Mouse (Mus musculus) gastrocnemius, postnatal 36 days (tissue): ENCODE results near the gene Cox4i2. TPM values are rescaled to one million over a fixed set of nuclear protein-coding genes. Genes with fewer than 3 reads are reported as not detected.

ENCODE experiments used
- DNase-seq, 2 experiments: peaks; one replicate each; pipeline ENCODE4 v3.0.0; 2022
- intact Hi-C: fragments of 180-260 bp; cut with DNase I; formaldehyde crosslinking; loops from one replicate; pipeline ENCODE4 v1.15.1; 2025
- total RNA-seq, 2 experiments: library from RNA; stranded (reverse); gene quantifications; 2 replicates each; pipeline ENCODE4 v1.2.3; 2021

The Cox4i2 gene
- total RNA-seq, 2 experiments from 2014 or later, result 2.9 TPM

- intact Hi-C loops, result loop anchor here (5.0 kb wide), 1 partner anchor 33 kb away; no protein-coding TSS in a partner anchor
- no peak for DNase-seq
Observed at GRCm38 (mm10) chr2:152789591-152789999, 35.6 kb downstream of the Cox4i2 start.

- no peak for DNase-seq
- intact Hi-C loops, result no loop called here
Observed at GRCm38 (mm10) chr2:152792461-152792860, 38.5 kb downstream of the Cox4i2 start.

DNA sequence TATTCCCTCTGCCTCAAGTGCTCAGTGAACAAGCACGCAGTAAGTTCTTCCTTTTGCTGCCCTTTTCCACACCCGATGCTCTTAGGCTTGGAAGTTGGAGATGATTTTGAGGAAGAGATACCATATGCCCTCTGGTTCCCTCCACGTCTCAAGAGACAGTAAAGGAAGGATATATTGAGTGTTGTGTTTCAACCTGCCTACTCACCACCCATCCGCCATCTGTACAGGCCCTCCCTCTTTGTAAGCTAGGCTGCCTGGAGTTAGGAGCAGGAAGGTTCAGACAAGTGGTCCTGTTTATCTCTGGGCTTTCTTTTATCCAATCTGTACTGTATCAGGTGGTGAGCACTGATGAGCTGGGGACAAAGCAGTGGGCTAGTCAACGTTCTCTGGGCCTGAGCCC, 39.4 kb downstream of the Cox4i2 start:
- intact Hi-C loops, result no loop called here
- DNase-seq, result no peak

DNA sequence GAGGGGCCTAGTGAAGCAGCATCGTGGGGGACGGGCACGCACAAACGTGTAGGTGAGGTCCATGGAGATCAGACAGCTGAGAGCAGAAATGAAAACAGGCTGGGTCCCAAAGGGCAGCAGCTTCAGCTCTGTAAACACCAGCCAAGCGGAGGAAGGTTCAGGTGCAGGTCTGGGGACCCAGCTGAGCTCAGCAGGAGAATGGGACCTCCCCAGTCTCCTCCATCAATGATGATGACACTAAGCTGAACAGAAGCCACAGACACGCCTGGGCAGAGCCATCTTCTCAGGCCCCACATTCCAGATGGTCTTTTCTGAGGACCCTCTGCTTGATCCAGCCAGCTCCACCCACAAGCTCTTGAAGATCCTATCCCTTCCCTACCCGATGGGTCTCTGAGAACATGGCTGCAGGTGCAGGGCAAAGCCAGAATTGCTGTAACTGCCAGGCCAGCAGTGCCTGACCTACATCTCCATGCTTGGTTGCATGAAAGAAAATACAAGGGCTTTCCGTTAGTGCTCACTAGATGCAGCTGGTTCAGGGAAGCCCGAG, 40.4 kb downstream of the Cox4i2 start:
- intact Hi-C loops, result no loop called here
- DNase-seq, result no peak

DNA sequence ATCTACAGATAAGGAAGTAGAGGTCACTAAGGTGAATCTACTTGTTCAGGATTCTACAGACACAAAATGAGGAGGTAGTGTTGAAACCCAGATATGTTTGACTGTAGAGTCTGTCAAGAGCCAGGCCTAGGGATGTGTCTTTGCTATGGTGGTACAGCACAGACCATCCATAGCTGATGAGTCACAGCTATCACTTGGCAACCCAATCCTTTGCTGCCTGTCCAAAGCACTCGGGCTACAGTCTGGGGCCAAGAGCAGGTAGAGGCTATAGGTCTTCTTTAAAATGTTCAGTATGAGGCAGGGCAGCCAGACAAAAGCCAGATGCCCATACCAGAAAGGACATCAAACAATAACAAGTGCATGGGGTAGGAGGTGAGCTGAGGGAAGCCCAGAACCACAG, 43.6 kb downstream of the Cox4i2 start:
- intact Hi-C loops, result no loop called here
- DNase-seq, result no peak

DNA sequence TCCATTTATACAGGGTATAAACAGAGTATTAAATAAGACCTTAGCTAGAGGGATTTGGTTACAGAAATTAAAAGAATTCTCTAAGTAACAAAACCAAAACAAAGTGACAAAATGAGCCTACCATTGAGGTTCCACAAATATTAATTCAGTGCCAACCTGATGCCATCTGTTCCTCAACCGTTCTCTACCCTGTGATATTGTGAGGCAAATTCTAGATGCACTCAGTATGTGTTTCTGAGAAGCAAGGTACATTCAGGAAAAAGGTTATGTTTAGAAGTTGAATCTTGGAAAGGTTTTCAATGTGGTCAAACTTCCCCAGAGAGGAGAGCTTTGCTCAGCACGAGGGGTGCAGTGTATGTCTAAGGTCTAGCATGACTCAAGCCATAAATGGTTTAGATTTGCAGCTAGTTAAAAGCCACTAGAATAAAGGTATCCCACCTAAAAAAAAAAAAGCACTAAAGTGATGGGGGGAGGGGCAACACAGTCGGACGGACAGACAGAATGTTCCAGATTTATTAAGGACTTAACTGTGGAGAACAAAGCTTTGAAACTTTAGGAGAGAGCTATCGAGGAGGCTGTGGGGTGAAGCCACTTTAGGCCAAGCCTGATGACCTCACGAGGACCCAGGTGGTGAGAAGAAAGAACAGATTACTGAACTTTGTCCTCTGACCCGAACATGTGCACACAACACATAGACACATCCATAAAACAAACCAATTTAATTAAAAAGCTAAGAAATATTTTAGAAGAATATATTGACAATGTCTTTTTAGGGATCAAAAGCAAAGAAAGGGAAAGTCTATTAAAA, 46.2 kb downstream of the Cox4i2 start:
- no peak for DNase-seq
- intact Hi-C loops, result no loop called here

- no peak for DNase-seq
- intact Hi-C loops, result no loop called here
Observed at GRCm38 (mm10) chr2:152800762-152801113, 46.8 kb downstream of the Cox4i2 start.

GRCm38 (mm10) chr2:152802303-152802702, 48.3 kb downstream of the Cox4i2 start:
- intact Hi-C loops, result no loop called here
- no peak for DNase-seq

GRCm38 (mm10) chr2:152803081-152803480, 49.1 kb downstream of the Cox4i2 start:
- no peak for DNase-seq
- intact Hi-C loops, result no loop called here

DNA sequence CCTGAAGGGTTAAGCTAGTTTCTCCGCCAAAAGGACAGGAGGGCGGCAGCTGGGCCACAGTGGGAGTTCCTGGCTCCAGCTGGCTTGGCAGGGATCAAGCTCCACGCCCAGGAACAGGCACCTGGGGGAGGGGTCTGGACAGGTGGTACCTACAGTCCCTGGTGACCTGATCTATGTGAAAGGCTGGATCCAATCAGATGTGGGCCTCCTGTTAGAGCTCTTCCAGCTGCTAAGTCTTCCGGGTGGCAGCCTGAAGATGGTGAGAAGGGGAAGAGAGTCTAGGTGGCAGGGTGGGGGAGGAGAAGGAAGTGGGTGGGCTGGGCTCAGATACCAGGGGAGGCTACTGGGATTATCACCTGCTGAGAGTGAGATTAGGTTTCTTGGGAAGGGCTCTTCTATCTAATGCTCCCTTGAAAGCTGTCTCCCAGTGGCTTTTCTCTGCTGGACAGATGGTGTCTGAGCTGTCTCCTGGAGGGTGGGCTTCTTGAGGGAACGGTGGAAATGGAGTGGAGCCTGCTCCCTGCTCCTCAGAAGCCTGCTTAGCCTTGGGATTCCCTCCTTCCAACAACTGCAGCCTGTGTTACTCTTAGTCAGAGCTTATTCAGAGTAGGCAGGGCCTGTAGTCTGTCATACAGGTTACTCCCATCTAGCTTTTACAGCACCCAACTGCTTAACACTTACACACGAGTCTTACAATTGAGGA, 50.6 kb downstream of the Cox4i2 start:
- DNase-seq, result no peak
- intact Hi-C loops, result no loop called here

DNA sequence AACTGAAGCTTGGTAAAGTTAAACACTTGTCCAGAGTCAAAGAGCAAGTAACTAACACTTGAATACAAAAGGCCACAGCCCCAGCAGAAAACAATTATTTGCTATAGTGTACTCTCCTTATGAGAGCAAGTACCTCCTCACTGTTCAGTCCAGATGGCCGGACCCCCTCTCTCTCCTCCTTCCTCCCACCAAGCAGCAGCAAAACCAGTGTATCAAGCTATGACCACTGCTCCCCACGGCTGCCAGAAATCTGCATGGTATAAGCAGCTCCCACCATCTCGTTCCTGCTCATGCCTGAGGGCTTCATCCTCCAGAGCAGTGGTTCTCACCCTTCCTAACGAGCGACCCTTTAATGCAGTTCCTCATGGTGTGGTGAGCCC, 51.1 kb downstream of the Cox4i2 start:
- intact Hi-C loops, result no loop called here
- DNase-seq, result no peak

- DNase-seq, result no peak
- intact Hi-C loops, result no loop called here
Observed at GRCm38 (mm10) chr2:152806037-152806436, 52.1 kb downstream of the Cox4i2 start.

DNA sequence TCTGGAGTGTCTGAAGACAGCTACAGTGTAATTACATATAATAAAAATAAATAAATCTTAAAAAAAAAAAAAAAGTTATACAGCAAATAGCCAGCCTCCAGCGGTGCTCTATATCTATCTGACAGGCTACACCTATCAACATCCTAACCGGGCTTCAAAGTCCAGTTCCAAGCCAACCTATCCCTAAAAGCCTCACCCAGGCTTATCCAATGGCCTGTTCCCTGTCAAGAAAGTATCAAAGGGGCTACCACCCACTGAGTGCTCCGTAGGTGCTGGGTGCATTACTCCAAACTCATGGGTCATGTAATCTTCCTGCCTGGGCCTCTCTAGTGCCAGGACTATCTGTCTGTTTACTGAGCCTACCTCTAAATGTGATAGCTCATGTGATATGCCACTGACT, 54.2 kb downstream of the Cox4i2 start:
- DNase-seq, result no peak
- intact Hi-C loops, result no loop called here

DNA sequence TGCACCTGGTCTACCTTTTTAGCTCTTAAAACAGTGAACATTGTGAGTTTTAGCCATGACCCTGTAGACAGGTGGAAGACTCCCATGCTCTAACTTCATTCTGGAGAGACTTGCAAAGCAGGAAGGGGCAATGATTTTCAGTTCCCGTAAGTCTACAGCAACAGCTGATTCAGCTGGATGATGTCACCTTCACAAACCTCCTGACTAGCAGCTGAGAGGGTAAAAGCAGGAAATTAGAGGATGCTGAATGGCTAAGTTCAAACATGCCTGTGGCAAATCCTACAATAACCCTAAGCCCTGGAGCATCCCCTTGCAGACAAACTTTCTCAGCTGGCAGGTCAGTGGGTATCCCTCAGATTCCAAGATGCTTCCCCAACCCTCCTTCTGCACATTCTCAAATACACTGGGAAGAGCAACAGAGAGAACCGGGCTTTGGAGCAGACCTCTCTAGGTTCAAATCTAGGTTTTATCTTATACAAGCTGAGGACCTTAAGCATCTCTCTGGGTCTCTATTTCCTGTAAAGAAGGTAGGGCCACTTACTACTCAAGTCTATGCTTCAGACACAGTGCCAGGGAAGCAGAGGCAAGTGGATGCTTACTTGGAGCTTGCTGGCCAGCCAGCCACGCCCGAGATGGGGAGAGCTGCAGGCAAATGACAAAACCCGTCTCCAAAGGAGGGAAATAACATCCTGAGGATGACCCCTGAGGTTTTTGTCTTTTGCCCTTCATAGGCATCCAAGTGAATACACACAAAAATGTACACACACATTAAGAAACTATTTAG, 56.4 kb downstream of the Cox4i2 start:
- no peak for DNase-seq
- intact Hi-C loops, result no loop called here

GRCm38 (mm10) chr2:152811336-152812165, 57.6 kb downstream of the Cox4i2 start:
- intact Hi-C loops, result no loop called here
- DNase-seq, result no peak

DNA sequence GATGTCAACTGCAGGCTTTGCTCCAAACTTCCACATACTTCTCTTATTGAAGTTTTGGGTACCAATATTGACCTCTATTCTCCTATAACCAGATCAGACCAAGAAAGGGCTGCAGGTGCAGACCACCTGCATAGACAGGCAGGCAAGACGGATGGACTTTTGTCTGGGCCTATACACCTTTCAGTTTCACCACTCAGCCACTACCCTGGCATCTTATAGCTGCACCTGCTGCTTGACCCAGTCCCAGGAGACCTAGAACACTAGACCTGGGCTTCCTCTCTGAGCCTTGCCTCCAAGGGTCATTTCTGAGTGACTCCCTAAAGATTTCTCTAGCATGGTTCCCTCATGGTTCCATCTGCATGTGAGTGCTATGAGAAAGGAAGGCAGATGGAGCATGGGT, 59.3 kb downstream of the Cox4i2 start:
- intact Hi-C loops, result no loop called here
- DNase-seq, result no peak

- intact Hi-C loops, result no loop called here
- no peak for DNase-seq
Observed at GRCm38 (mm10) chr2:152814213-152814874, 60.4 kb downstream of the Cox4i2 start.
